Mouse (Mus musculus) CH12.LX (cell line): Measurements from ENCODE around the gene Gpr19. TPM values are rescaled to one million over a fixed set of nuclear protein-coding genes. Genes with fewer than 3 reads are reported as not detected.
A peak's percentile ranks its signal among the peaks of the same experiment; 100 is the strongest.

Source experiments
- DNase-seq: peaks from one replicate; pipeline ENCODE4 v3.0.0-alpha.2; 2013; ENCODE audit errors: extremely low read depth
- H3K27ac ChIP-seq: 2 replicates; pipeline ENCODE4 v1.5.1; 2012; ENCODE audit warnings: low read depth, mild to moderate bottlenecking, control low read depth, moderate library complexity; ENCODE audit not compliant: insufficient read depth
- H3K27me3 ChIP-seq: replicated peaks from 2 replicates; pipeline ENCODE3; 2012; ENCODE audit warnings: inconsistent platforms
- H3K36me3 ChIP-seq, 2 experiments: replicated peaks in 1 of 2; 2 replicates each; pipeline versions ENCODE3 to v1.6.1; 2012; ENCODE audit warnings: inconsistent platforms in 1 of 2, low read length in 1 of 2, mild to moderate bottlenecking in 1 of 2, mixed read lengths in 1 of 2, moderate library complexity in 1 of 2; ENCODE audit not compliant: control insufficient read depth in 1 of 2, insufficient read depth in 1 of 2
- H3K4me1 ChIP-seq, 2 experiments: 2 replicates each; pipeline ENCODE4 v1.6.1; 2012; ENCODE audit warnings: inconsistent platforms in 1 of 2, moderate library complexity in 1 of 2; ENCODE audit not compliant: insufficient read depth in 2 of 2, control insufficient read depth in 1 of 2
- H3K4me2 ChIP-seq: 2 replicates; pipeline ENCODE4 v1.6.1; 2012; ENCODE audit warnings: low read depth, mild to moderate bottlenecking, control low read depth; ENCODE audit not compliant: poor library complexity, insufficient read depth, severe bottlenecking
- H3K4me3 ChIP-seq, 3 experiments: fragments of 150-350 bp in 1 of 3; sonication (generic) in 1 of 3; replicated peaks in 1 of 3; 2 replicates each; pipeline versions ENCODE3 to v1.5.1; 2011 to 2012; ENCODE audit warnings: low read depth in 2 of 3, low read length in 2 of 3, mild to moderate bottlenecking in 2 of 3, moderate library complexity in 2 of 3, control low read depth in 1 of 3, improper control_type of control experiment in 1 of 3, inconsistent platforms in 1 of 3, mixed read lengths in 1 of 3; ENCODE audit not compliant: poor library complexity in 1 of 3
- H3K79me2 ChIP-seq: replicated peaks from 2 replicates; pipeline ENCODE4 v1.6.1; 2012; ENCODE audit warnings: mild to moderate bottlenecking, moderate library complexity; ENCODE audit not compliant: control insufficient read depth, poor library complexity, insufficient read depth, severe bottlenecking; ENCODE audit errors: extremely low read depth
- H3K9ac ChIP-seq: 2 replicates; pipeline ENCODE4 v1.6.1; 2012; ENCODE audit warnings: low read depth, mild to moderate bottlenecking, control low read depth, moderate library complexity; ENCODE audit not compliant: insufficient read depth
- H3K9me3 ChIP-seq: replicated peaks from 2 replicates; pipeline ENCODE3; 2012; ENCODE audit warnings: low read length, inconsistent platforms, mixed read lengths
- BHLHE40 ChIP-seq: IDR thresholded peaks from 2 replicates; pipeline ENCODE4 v1.6.1; 2011; ENCODE audit warnings: mild to moderate bottlenecking, low read depth, low read length, improper control_type of control experiment
- CHD1 ChIP-seq: IDR thresholded peaks from 2 replicates; pipeline ENCODE4 v1.6.1; 2012; ENCODE audit warnings: low read depth, low read length, improper control_type of control experiment, inconsistent platforms
- CHD2 ChIP-seq: IDR thresholded peaks from 2 replicates; pipeline ENCODE4 v1.6.1; 2011; ENCODE audit warnings: low read length, improper control_type of control experiment
- CTCF ChIP-seq, 2 experiments: IDR thresholded peaks in 1 of 2; conservative IDR thresholded peaks in 1 of 2; 2 replicates each; pipeline ENCODE4 v1.5.1; 2011 to 2012; ENCODE audit warnings: low read depth in 2 of 2, low read length in 2 of 2, improper control_type of control experiment in 1 of 2, inconsistent platforms in 1 of 2, mild to moderate bottlenecking in 1 of 2, moderate library complexity in 1 of 2
- E2F4 ChIP-seq: IDR thresholded peaks from 2 replicates; pipeline ENCODE4 v1.6.1; 2011; ENCODE audit warnings: low read depth, low read length, improper control_type of control experiment; ENCODE audit not compliant: insufficient replicate concordance
- ELF1 ChIP-seq: IDR thresholded peaks from 2 replicates; pipeline ENCODE4 v1.6.1; 2014; ENCODE audit warnings: low read depth, mild to moderate bottlenecking, inconsistent platforms, low read length, improper control_type of control experiment
- EP300 ChIP-seq: IDR thresholded peaks from 2 replicates; pipeline ENCODE4 v1.6.1; 2011; ENCODE audit warnings: low read length, improper control_type of control experiment
- ETS1 ChIP-seq: conservative IDR thresholded peaks from 2 replicates; pipeline ENCODE4 v1.6.1; 2012; ENCODE audit warnings: low read depth, mild to moderate bottlenecking, inconsistent platforms, low read length, improper control_type of control experiment, moderate library complexity
- GABPA ChIP-seq: IDR thresholded peaks from 2 replicates; pipeline ENCODE4 v1.6.1; 2012; ENCODE audit warnings: low read depth, low read length, improper control_type of control experiment, inconsistent platforms; ENCODE audit not compliant: insufficient replicate concordance
- HCFC1 ChIP-seq: IDR thresholded peaks from 2 replicates; pipeline ENCODE4 v1.6.1; 2012; ENCODE audit warnings: low read depth, mild to moderate bottlenecking, inconsistent platforms, low read length, improper control_type of control experiment
- IRF4 ChIP-seq: IDR thresholded peaks from 2 replicates; pipeline ENCODE4 v1.6.1; 2014; ENCODE audit warnings: low read depth, mild to moderate bottlenecking, inconsistent platforms, low read length, improper control_type of control experiment
- JUN ChIP-seq: IDR thresholded peaks from 2 replicates; pipeline ENCODE4 v1.6.1; 2011; ENCODE audit warnings: low read depth, mild to moderate bottlenecking, low read length, improper control_type of control experiment, moderate library complexity; ENCODE audit not compliant: insufficient read depth
- JUND ChIP-seq: conservative IDR thresholded peaks from 2 replicates; pipeline ENCODE4 v1.6.1; 2011; ENCODE audit warnings: low read depth, low read length, improper control_type of control experiment
- KAT2A ChIP-seq: IDR thresholded peaks from 2 replicates; pipeline ENCODE4 v1.6.1; 2012; ENCODE audit warnings: low read length, improper control_type of control experiment, inconsistent platforms; ENCODE audit not compliant: insufficient replicate concordance
- MAFK ChIP-seq: IDR thresholded peaks from 2 replicates; pipeline ENCODE4 v1.6.1; 2011; ENCODE audit warnings: low read length, improper control_type of control experiment; ENCODE audit not compliant: insufficient replicate concordance
- MAX ChIP-seq: IDR thresholded peaks from 2 replicates; pipeline ENCODE4 v1.6.1; 2011; ENCODE audit warnings: low read length, improper control_type of control experiment
- MAZ ChIP-seq: IDR thresholded peaks from 2 replicates; pipeline ENCODE4 v1.6.1; 2012; ENCODE audit warnings: low read depth, mild to moderate bottlenecking, inconsistent platforms, low read length, improper control_type of control experiment, moderate library complexity
- MEF2A ChIP-seq: IDR thresholded peaks from 2 replicates; pipeline ENCODE4 v1.6.1; 2014; ENCODE audit warnings: low read depth, mild to moderate bottlenecking, inconsistent platforms, low read length, improper control_type of control experiment, borderline replicate concordance
- MXI1 ChIP-seq: IDR thresholded peaks from 2 replicates; pipeline ENCODE4 v1.6.1; 2011; ENCODE audit warnings: mild to moderate bottlenecking, low read depth, low read length, improper control_type of control experiment
- MYC ChIP-seq: IDR thresholded peaks from 2 replicates; pipeline ENCODE4 v1.6.1; 2011; ENCODE audit warnings: low read depth, mild to moderate bottlenecking, improper control_type of control experiment, low read length
- NELFE ChIP-seq: IDR thresholded peaks from 2 replicates; pipeline ENCODE4 v1.6.1; 2011; ENCODE audit warnings: low read depth, low read length, improper control_type of control experiment
- NRF1 ChIP-seq: IDR thresholded peaks from 2 replicates; pipeline ENCODE4 v1.6.1; 2014; ENCODE audit warnings: low read depth, mild to moderate bottlenecking, inconsistent platforms, low read length, improper control_type of control experiment, moderate library complexity
- PAX5 ChIP-seq: IDR thresholded peaks from 2 replicates; pipeline ENCODE4 v1.6.1; 2012; ENCODE audit warnings: low read length, inconsistent platforms, mixed read lengths
- POLR2A ChIP-seq: IDR thresholded peaks from 2 replicates; pipeline ENCODE4 v1.6.1; 2011; ENCODE audit warnings: low read depth, mild to moderate bottlenecking, improper control_type of control experiment, low read length
- POLR2AphosphoS2 ChIP-seq: IDR thresholded peaks from 2 replicates; pipeline ENCODE4 v1.6.1; 2011; ENCODE audit warnings: low read depth, low read length, improper control_type of control experiment
- RAD21 ChIP-seq: IDR thresholded peaks from 2 replicates; pipeline ENCODE4 v1.6.1; 2011; ENCODE audit warnings: low read depth, mild to moderate bottlenecking, low read length, improper control_type of control experiment, moderate library complexity
- RCOR1 ChIP-seq: conservative IDR thresholded peaks from 2 replicates; pipeline ENCODE4 v1.6.1; 2012; ENCODE audit warnings: low read depth, mild to moderate bottlenecking, inconsistent platforms, low read length, improper control_type of control experiment
- SIN3A ChIP-seq: IDR thresholded peaks from 2 replicates; pipeline ENCODE4 v1.6.1; 2012; ENCODE audit warnings: low read length, improper control_type of control experiment, inconsistent platforms
- SMC3 ChIP-seq: IDR thresholded peaks from 2 replicates; pipeline ENCODE4 v1.6.1; 2011; ENCODE audit warnings: low read depth, low read length, improper control_type of control experiment
- TBP ChIP-seq: conservative IDR thresholded peaks from 2 replicates; pipeline ENCODE4 v1.6.1; 2011; ENCODE audit warnings: low read depth, low read length, improper control_type of control experiment
- TCF12 ChIP-seq: IDR thresholded peaks from 2 replicates; pipeline ENCODE4 v1.6.1; 2014; ENCODE audit warnings: low read depth, mild to moderate bottlenecking, inconsistent platforms, low read length, improper control_type of control experiment
- UBTF ChIP-seq: IDR thresholded peaks from 2 replicates; pipeline ENCODE4 v1.6.1; 2012; ENCODE audit warnings: low read depth, mild to moderate bottlenecking, inconsistent platforms, low read length, improper control_type of control experiment, moderate library complexity
- USF1 ChIP-seq: IDR thresholded peaks from 2 replicates; pipeline ENCODE4 v1.6.1; 2014; ENCODE audit warnings: low read depth, mild to moderate bottlenecking, inconsistent platforms, low read length, improper control_type of control experiment
- USF2 ChIP-seq: conservative IDR thresholded peaks from 2 replicates; pipeline ENCODE4 v1.6.1; 2011; ENCODE audit warnings: low read depth, low read length, improper control_type of control experiment
- ZC3H11A ChIP-seq: IDR thresholded peaks from 2 replicates; pipeline ENCODE4 v1.6.1; 2012; ENCODE audit warnings: low read depth, mild to moderate bottlenecking, inconsistent platforms, low read length, improper control_type of control experiment
- ZKSCAN1 ChIP-seq: IDR thresholded peaks from 2 replicates; pipeline ENCODE4 v1.6.1; 2012; ENCODE audit warnings: low read depth, inconsistent platforms, low read length, improper control_type of control experiment, borderline replicate concordance
- ZMIZ1 ChIP-seq: IDR thresholded peaks from 2 replicates; pipeline ENCODE4 v1.6.1; 2012; ENCODE audit warnings: low read depth, mild to moderate bottlenecking, inconsistent platforms, low read length, improper control_type of control experiment
- ZNF384 ChIP-seq: IDR thresholded peaks from 2 replicates; pipeline ENCODE4 v1.6.1; 2012; ENCODE audit warnings: low read depth, low read length, improper control_type of control experiment, inconsistent platforms
- dilution Hi-C: fragments of 300-500 bp; cut with MboI; formaldehyde crosslinking; loops from 2 replicates; pipeline ENCODE4 v1.14.3; 2020; ENCODE audit warnings: low sequenced_read_pairs; ENCODE audit not compliant: extremely low pct_unique_long_range_greater_than_20kb, extremely low pct_ligation_motif_present
- in situ Hi-C: fragments of 300-500 bp; cut with MboI; formaldehyde crosslinking; loops from 3 replicates; pipeline ENCODE4 v1.14.3; 2019; ENCODE audit warnings: low sequenced_read_pairs, low pct_ligation_motif_present, low pct_unique_long_range_greater_than_20kb, mixed read lengths
- polyA plus RNA-seq: library from polyadenylated mRNA; unstranded; fragments of >175 nt; gene quantifications from 2 replicates; pipeline ENCODE4 v1.2.1, GENCODE M21; 2012; ENCODE audit warnings: low read depth; ENCODE audit not compliant: insufficient read length
- total RNA-seq, 2 experiments: library from RNA; depleted of rRNA; stranded (reverse); fragments of 300-350 nt in 1 of 2; fragments of >200 nt in 1 of 2; gene quantifications; 2 replicates each; pipeline ENCODE4 v1.2.3; 2012 to 2014

Gpr19 gene
- total and polyA plus RNA-seq, 3 experiments: 4.8 to 7.5 (median 5.2) TPM

GRCm38 (mm10) chr6:134897443-134898094, 809 bp downstream of the Gpr19 start:
- Histone ChIP-seq H3K4me3 (peak overlapping the region; percentile 66 to 90 (median 72)), H3K4me1 (peaks cover 2 to 25% of the 10 kb centered on the region in 2 experiments; a peak in 3 of 4 replicates), H3K9me3 (no peaks in the 10 kb centered on the region), H3K36me3 (peaks cover 0 to 5% of the 10 kb centered on the region in 2 experiments), H3K27me3 (no peaks in the 10 kb centered on the region), H3K9ac (peak overlapping the region; percentile 94)
- peak; percentile 97 for DNase-seq
- TF ChIP-seq USF2 (no peak), IRF4 (peak; percentile 75), JUND (no peak), MAZ (peak; percentile 90), TBP (peak; percentile 87), ETS1 (peak; percentile 87), ZMIZ1 (no peak; the same call in none of the 2 replicates), PAX5 (no peak), ZC3H11A (no peak), UBTF (no peak), KAT2A (peak; percentile 92), POLR2AphosphoS2 (peak; percentile 83; the same call in 1 of the 2 replicates), ZNF384 (no peak), ZKSCAN1 (no peak), NRF1 (peak; percentile 88), NELFE (peak; percentile 94), MYC (peak; percentile 67; the same call in 1 of the 2 replicates), MEF2A (peak; percentile 82; the same call in 1 of the 2 replicates), POLR2A (no peak; the same call in 1 of the 2 replicates), SMC3 (no peak), CHD2 (peak; percentile 99), RAD21 (no peak), ELF1 (peak; percentile 96), BHLHE40 (peak; percentile 95), CTCF (conservative IDR thresholded peaks at IDR 0.05 in 1 of 2, IDR thresholded peaks at IDR 0.05 in 1 of 2; ENCODE audit: low read depth in 2 of 2, low read length in 2 of 2) (no peak), TCF12 (peak; percentile 93), MXI1 (peak; percentile 87), E2F4 (peak; percentile 98), MAFK (0 out of 2 replicates have a peak, but pooled peaks have one; percentile 9), JUN (no peak), CHD1 (peak; percentile 56; the same call in 1 of the 2 replicates), HCFC1 (peak; percentile 72), RCOR1 (0 out of 2 replicates have a peak, but pooled peaks have one; percentile 34), SIN3A (peak; percentile 83), GABPA (no peak), EP300 (peak; percentile 63), MAX (peak; percentile 91), USF1 (no peak; the same call in 1 of the 2 replicates)
- TF ChIP-seq, all 38 proteins: peak for 23
- Histone ChIP-seq H3K27ac (peak overlapping the region; percentile 97), H3K4me2 (peak overlapping the region; percentile 53), H3K79me2 (no peaks in the 10 kb centered on the region)
- in situ Hi-C loops: no loop called here
- dilution Hi-C loops: no loop called here
